Mouse (Mus musculus): ENCODE results near the gene Hoxd9. TPM values are rescaled to one million over a fixed set of nuclear protein-coding genes. Genes with fewer than 3 reads are reported as not detected.

The Hoxd9 gene
- total and polyA plus RNA-seq, 3 experiments: 0.10 to 0.29 (median 0.16) TPM

- Histone ChIP-seq H3K27ac (no peak overlapping the region), H3K4me1 (ENCODE audit: control insufficient read depth, insufficient read depth, low read length) (no peaks in the 10 kb centered on the region), H3K27me3 (ENCODE audit: control insufficient read depth, insufficient read depth, low read length) (peaks cover 42% of the 10 kb centered on the region), H3K36me3 (ENCODE audit: control insufficient read depth, insufficient read depth, low read length) (no peaks in the 10 kb centered on the region), H3K4me3 (no peak overlapping the region), H3K79me2 (replicated peaks; ENCODE audit: control insufficient read depth, insufficient read depth, low read length) (no peaks in the 10 kb centered on the region), H3K9ac (ENCODE audit: low read depth, low read length) (no peak overlapping the region)
- intact Hi-C loops (cut with DNase I): no loop called here
- no peak for DNase-seq
- TF ChIP-seq POLR2A (IDR thresholded peaks at IDR 0.05; ENCODE audit: insufficient read depth, low read depth, low read length) (no peak), CTCF (IDR thresholded peaks at IDR 0.05) (no peak), EP300 (IDR thresholded peaks at IDR 0.05; ENCODE audit: insufficient read depth, low read depth, low read length) (no peak)
- WGBS: 27% methylated on average over 4 of the region's 4 CpGs
Observed at GRCm38 (mm10) chr2:74685059-74685603, 12.4 kb upstream of the Hoxd9 start.

- peak; percentile 78 for TF ChIP-seq CTCF (IDR thresholded peaks at IDR 0.05)
- TF ChIP-seq EP300 (IDR thresholded peaks at IDR 0.05; ENCODE audit: insufficient read depth, low read depth, low read length): no peak
- intact Hi-C loops (cut with DNase I): no loop called here
- peak; percentile 47 to 68 for DNase-seq
Observed at GRCm38 (mm10) chr2:74686301-74686987, 11.1 kb upstream of the Hoxd9 start.

GRCm38 (mm10) chr2:74686988-74687697, 10.4 kb upstream of the Hoxd9 start:
- peaks cover 38% of the 10 kb centered on the region for H3K27me3 ChIP-seq (ENCODE audit: control insufficient read depth, insufficient read depth, low read length)
- no peaks in the 10 kb centered on the region for H3K4me1 ChIP-seq (ENCODE audit: control insufficient read depth, insufficient read depth, low read length)
- H3K9ac ChIP-seq (ENCODE audit: low read depth, low read length): no peak overlapping the region
- intact Hi-C loops (cut with DNase I): no loop called here
- no peak for TF ChIP-seq POLR2A (IDR thresholded peaks at IDR 0.05; ENCODE audit: insufficient read depth, low read depth, low read length)
- DNase-seq: no peak
- no peaks in the 10 kb centered on the region for H3K36me3 ChIP-seq (ENCODE audit: control insufficient read depth, insufficient read depth, low read length)
- H3K27ac ChIP-seq: no peak overlapping the region
- 3% methylated on average over 27 of the region's 27 CpGs for WGBS
- no peaks in the 10 kb centered on the region for H3K79me2 ChIP-seq (replicated peaks; ENCODE audit: control insufficient read depth, insufficient read depth, low read length)
- no peak overlapping the region for H3K4me3 ChIP-seq

More at GRCm38 (mm10) chr2:74686301-74686987, 11.1 kb upstream of the Hoxd9 start:
- 12% methylated on average over 17 of the region's 17 CpGs for WGBS
- Histone ChIP-seq H3K9ac (ENCODE audit: low read depth, low read length) (no peak overlapping the region), H3K4me3 (no peak overlapping the region), H3K79me2 (replicated peaks; ENCODE audit: control insufficient read depth, insufficient read depth, low read length) (no peaks in the 10 kb centered on the region), H3K36me3 (ENCODE audit: control insufficient read depth, insufficient read depth, low read length) (no peaks in the 10 kb centered on the region), H3K27me3 (ENCODE audit: control insufficient read depth, insufficient read depth, low read length) (peaks cover 39% of the 10 kb centered on the region), H3K4me1 (ENCODE audit: control insufficient read depth, insufficient read depth, low read length) (no peaks in the 10 kb centered on the region), H3K27ac (no peak overlapping the region)

DNA sequence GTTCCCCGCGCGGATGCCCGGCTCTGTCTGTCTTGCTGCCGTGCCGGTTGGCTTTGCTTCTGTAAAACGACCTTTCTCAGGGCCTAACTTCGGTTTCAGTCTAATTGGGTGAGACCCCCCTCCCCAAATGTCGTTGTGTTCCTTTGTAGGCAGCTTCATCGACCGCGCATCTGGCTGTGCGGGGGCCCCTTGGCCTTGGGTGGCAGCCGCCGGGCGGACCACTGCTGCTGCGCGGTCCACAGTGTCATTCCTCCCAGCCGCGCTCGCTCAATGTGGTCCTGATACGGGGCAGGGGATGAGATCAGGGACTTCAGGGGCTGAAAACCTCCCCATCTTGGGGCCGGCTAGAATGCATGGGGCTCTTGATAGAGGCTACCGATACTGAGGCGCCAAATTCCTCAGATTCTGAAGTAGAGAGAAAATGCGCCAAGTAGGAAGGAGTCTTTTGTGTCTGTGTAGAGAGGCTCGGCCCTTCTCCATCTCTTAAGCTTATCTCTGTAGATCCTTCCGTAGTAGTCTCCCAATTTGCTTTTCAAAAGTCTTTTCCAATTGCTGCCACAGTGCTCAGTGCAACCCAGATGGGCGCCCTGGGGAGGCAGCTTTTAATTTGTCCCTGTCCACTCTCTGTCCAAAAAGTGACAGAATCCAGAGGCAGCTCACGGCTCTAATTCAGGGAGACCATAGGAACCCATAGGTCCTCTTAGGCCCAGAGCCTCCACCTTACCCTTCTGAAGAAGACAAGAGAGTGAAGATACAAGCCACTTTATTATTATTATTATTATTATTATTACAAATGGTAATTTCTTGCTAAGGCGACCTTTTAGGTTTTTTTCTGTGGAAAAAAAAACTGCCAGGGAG, 9.6 kb upstream of the Hoxd9 start:
- TF ChIP-seq POLR2A (IDR thresholded peaks at IDR 0.05; ENCODE audit: insufficient read depth, low read depth, low read length) (no peak), EP300 (IDR thresholded peaks at IDR 0.05; ENCODE audit: insufficient read depth, low read depth, low read length) (no peak), CTCF (IDR thresholded peaks at IDR 0.05) (no peak)
- Histone ChIP-seq H3K36me3 (ENCODE audit: control insufficient read depth, insufficient read depth, low read length) (no peaks in the 10 kb centered on the region), H3K4me1 (ENCODE audit: control insufficient read depth, insufficient read depth, low read length) (no peaks in the 10 kb centered on the region), H3K4me3 (no peak overlapping the region), H3K27me3 (ENCODE audit: control insufficient read depth, insufficient read depth, low read length) (peaks cover 37% of the 10 kb centered on the region), H3K27ac (no peak overlapping the region), H3K79me2 (replicated peaks; ENCODE audit: control insufficient read depth, insufficient read depth, low read length) (no peaks in the 10 kb centered on the region), H3K9ac (ENCODE audit: low read depth, low read length) (no peak overlapping the region)
- WGBS: 5% methylated on average over 31 of the region's 31 CpGs
- DNase-seq: no peak
- intact Hi-C loops (cut with DNase I): no loop called here

- TF ChIP-seq CTCF (IDR thresholded peaks at IDR 0.05) (no peak), EP300 (IDR thresholded peaks at IDR 0.05; ENCODE audit: insufficient read depth, low read depth, low read length) (no peak), POLR2A (IDR thresholded peaks at IDR 0.05; ENCODE audit: insufficient read depth, low read depth, low read length) (no peak)
- intact Hi-C loops (cut with DNase I): no loop called here
- no peak for DNase-seq
- H3K36me3 ChIP-seq (ENCODE audit: control insufficient read depth, insufficient read depth, low read length): no peaks in the 10 kb centered on the region
- H3K27ac ChIP-seq: no peak overlapping the region
- peaks cover 34% of the 10 kb centered on the region for H3K27me3 ChIP-seq (ENCODE audit: control insufficient read depth, insufficient read depth, low read length)
- WGBS: 11% methylated on average over 12 of the region's 12 CpGs
- H3K4me1 ChIP-seq (ENCODE audit: control insufficient read depth, insufficient read depth, low read length): no peaks in the 10 kb centered on the region
- H3K79me2 ChIP-seq (replicated peaks; ENCODE audit: control insufficient read depth, insufficient read depth, low read length): no peaks in the 10 kb centered on the region
- H3K9ac ChIP-seq (ENCODE audit: low read depth, low read length): no peak overlapping the region
- no peak overlapping the region for H3K4me3 ChIP-seq
Observed at GRCm38 (mm10) chr2:74688795-74689573, 8.5 kb upstream of the Hoxd9 start.
